Mouse (Mus musculus) granulocyte monocyte progenitor cell, adult 5-6 weeks (primary cell): Measurements from ENCODE around the gene Ttc36. TPM values are rescaled to one million over a fixed set of nuclear protein-coding genes. Genes with fewer than 3 reads are reported as not detected.

Source experiments
- ATAC-seq: replicated peaks from 2 replicates; pipeline ENCODE4 v1.8.0; 2016; ENCODE audit warnings: mild to moderate bottlenecking, moderate TSS enrichment, inconsistent platforms; ENCODE audit not compliant: poor library complexity, severe bottlenecking
- total RNA-seq, 2 experiments: library from RNA; stranded (forward) in 1 of 2; stranded (reverse) in 1 of 2; fragments of 200-712, 200-1000 nt in 1 of 2; fragments of >200 nt in 1 of 2; fragmentation: Nextera tagmentation in 1 of 2; gene quantifications; 2 replicates each; pipeline ENCODE4 v1.2.3; 2014 to 2017

Ttc36 gene
- total RNA-seq (2014; fragmentation: Nextera tagmentation) (not detected in 2 replicates), total RNA-seq (2017) (not detected in 2 replicates)

- ATAC-seq = no peak
Measured at GRCm38 (mm10) chr9:44802808-44803450, at the start of gene Ttc36. Gene Ttc36 (minus strand): TSS chr9:44803072.

GRCm38 (mm10) chr9:44847446-44847845 lies 44.6 kb upstream of the Ttc36 start:
- ATAC-seq = no peak

- no peak for ATAC-seq
Measured at GRCm38 (mm10) chr9:44841241-44841640, 38.4 kb upstream of the Ttc36 start.

GRCm38 (mm10) chr9:44836439-44836838 lies 33.6 kb upstream of the Ttc36 start:
- peak; percentile 50 for ATAC-seq

- no peak for ATAC-seq
Measured at GRCm38 (mm10) chr9:44832356-44832755, 29.5 kb upstream of the Ttc36 start.

- no peak for ATAC-seq
Measured at GRCm38 (mm10) chr9:44830506-44830905, 27.6 kb upstream of the Ttc36 start.

- ATAC-seq = no peak
Measured at GRCm38 (mm10) chr9:44828944-44829343, 26.1 kb upstream of the Ttc36 start.

GRCm38 (mm10) chr9:44826660-44827059 lies 23.8 kb upstream of the Ttc36 start:
- ATAC-seq = no peak

- ATAC-seq = no peak
Measured at GRCm38 (mm10) chr9:44819920-44820827, 17.3 kb upstream of the Ttc36 start.

GRCm38 (mm10) chr9:44817522-44817921 lies 14.7 kb upstream of the Ttc36 start:
- ATAC-seq = no peak

- no peak for ATAC-seq
Measured at GRCm38 (mm10) chr9:44814179-44814578, 11.3 kb upstream of the Ttc36 start.

GRCm38 (mm10) chr9:44810316-44810715 lies 7.4 kb upstream of the Ttc36 start:
- no peak for ATAC-seq

- ATAC-seq = no peak
Measured at GRCm38 (mm10) chr9:44807778-44808177, 4.9 kb upstream of the Ttc36 start.

GRCm38 (mm10) chr9:44807141-44807540 lies 4.3 kb upstream of the Ttc36 start:
- no peak for ATAC-seq

- ATAC-seq = no peak
Measured at GRCm38 (mm10) chr9:44805536-44805935, 2.7 kb upstream of the Ttc36 start.

- ATAC-seq = no peak
Measured at GRCm38 (mm10) chr9:44804678-44805077, 1.8 kb upstream of the Ttc36 start.

GRCm38 (mm10) chr9:44801669-44802068 lies 1.2 kb downstream of the Ttc36 start:
- ATAC-seq = no peak

GRCm38 (mm10) chr9:44799958-44800324 lies 2.9 kb downstream of the Ttc36 start:
- peak; percentile 20 for ATAC-seq

GRCm38 (mm10) chr9:44799102-44799957 lies 3.5 kb downstream of the Ttc36 start, which contains the start of gene Tmem25:
Gene Tmem25 (minus strand): TSS chr9:44799307.
- ATAC-seq = peak; percentile 77

GRCm38 (mm10) chr9:44798298-44798697 lies 4.6 kb downstream of the Ttc36 start:
- no peak for ATAC-seq

- ATAC-seq = no peak
Measured at GRCm38 (mm10) chr9:44792842-44793241, 10.0 kb downstream of the Ttc36 start.
